Mouse (Mus musculus) left cerebral cortex, adult 18-20 months (tissue): ENCODE results near the gene Clpb. TPM values are rescaled to one million over a fixed set of nuclear protein-coding genes. Genes with fewer than 3 reads are reported as not detected.
A peak's percentile ranks its signal among the peaks of the same experiment; 100 is the strongest.

ENCODE experiments used
- DNase-seq, 2 experiments: peaks; one replicate each; pipeline ENCODE4 v3.0.0; 2021 to 2022; ENCODE audit warnings: low spot score in 2 of 2, mixed read lengths in 1 of 2
- total RNA-seq, 2 experiments: library from RNA; stranded (reverse); gene quantifications; 2 replicates each; pipeline ENCODE4 v1.2.3; 2021

The Clpb gene
- total RNA-seq, 2 experiments from 2014 or later = 55.8 to 57.3 TPM

DNA sequence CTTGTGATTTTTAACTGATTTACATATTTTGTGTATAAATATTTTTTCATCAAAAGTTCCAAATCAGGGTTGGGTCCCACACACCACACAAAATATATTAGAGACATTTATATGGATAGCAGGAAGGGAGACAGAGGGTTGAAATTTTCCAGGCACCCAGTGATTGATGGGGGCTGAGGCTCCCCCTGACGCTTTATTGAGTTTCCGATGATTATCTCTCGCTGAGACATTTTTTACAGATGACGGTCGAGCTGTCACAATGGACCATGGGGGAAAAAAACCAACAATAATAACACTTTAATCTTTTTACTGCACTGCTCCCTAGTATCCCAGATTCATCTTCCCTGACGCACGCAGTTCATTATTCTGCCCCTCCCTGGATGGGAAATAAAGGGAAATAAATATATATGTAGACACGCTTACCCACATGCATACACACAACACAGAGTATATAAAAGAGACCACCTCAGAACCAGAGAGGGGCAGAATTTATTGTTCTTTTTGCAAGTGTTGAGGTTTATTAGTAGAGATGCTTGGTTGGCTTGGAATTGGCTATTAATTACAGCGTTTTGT lies 50.5 kb downstream of the Clpb start:
- DNase-seq = no peak

GRCm38 (mm10) chr7:101715041-101715551 lies 51.7 kb downstream of the Clpb start:
- DNase-seq = no peak

- no peak for DNase-seq
Measured at GRCm38 (mm10) chr7:101720356-101720755, 56.9 kb downstream of the Clpb start.

GRCm38 (mm10) chr7:101725081-101725480 lies 61.6 kb downstream of the Clpb start:
- no peak for DNase-seq

- no peak for DNase-seq
Measured at GRCm38 (mm10) chr7:101726980-101727379, 63.5 kb downstream of the Clpb start.

DNA sequence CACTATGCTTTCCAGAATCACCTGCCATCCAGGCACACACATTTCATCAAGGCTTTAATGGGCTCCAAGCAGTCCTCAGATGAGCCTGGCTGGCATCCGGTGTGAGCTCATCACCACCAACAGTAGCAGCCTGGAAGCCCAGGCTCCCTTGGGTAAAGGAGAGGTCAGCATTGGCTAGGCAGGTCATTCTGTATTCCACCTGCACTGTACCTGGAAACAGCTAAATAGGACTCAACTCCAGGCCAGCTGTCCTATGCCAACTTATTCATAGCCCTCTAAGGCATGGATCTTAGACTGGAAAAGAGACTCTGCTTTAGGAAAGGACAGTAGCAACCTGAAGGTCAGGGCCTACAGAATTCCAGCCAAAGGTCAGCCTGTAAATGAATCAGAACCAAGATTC lies 68.7 kb downstream of the Clpb start:
- DNase-seq = no peak

- DNase-seq = no peak
Measured at GRCm38 (mm10) chr7:101733042-101733441, 69.6 kb downstream of the Clpb start.

DNA sequence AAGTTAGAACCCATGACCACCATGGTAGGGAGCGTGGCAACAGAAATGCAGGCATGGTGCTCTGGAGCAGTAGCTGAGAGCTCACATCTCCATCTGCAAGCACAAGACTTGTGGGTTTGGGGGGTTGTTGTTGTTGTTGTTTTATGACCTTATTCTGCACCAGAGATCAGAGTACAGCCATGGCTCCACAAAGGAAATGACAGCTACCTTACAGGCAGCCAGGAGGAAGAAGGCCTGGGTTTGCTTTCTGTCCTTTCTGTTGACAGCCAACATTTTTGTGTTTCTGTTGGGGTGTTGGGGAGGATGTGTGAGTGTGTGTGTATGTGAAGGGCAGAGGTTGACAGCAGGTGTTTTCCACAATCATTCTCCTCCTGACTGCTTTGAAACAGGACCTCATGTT lies 71.9 kb downstream of the Clpb start:
- DNase-seq = no peak

GRCm38 (mm10) chr7:101737735-101738134 lies 74.3 kb downstream of the Clpb start:
- no peak for DNase-seq

GRCm38 (mm10) chr7:101739602-101740001 lies 76.2 kb downstream of the Clpb start:
- DNase-seq = no peak

DNA sequence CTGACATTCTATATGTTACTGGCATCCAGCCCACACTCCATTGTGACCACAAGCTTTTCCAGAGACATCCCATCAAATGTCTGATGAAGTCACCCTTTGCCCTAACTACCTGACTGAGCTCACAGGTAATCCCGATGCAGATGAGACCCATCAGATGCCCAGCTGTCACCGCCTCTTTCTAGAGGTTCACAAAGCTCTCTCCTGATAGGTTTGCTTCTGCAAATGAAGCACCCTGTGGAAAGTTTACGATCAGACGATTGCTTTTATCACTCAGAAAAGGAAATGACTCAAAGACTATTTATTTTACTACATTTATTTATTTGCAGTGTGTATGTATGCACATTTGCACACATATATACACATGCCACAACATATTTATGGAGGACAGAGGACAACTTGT lies 80.1 kb downstream of the Clpb start:
- no peak for DNase-seq

DNA sequence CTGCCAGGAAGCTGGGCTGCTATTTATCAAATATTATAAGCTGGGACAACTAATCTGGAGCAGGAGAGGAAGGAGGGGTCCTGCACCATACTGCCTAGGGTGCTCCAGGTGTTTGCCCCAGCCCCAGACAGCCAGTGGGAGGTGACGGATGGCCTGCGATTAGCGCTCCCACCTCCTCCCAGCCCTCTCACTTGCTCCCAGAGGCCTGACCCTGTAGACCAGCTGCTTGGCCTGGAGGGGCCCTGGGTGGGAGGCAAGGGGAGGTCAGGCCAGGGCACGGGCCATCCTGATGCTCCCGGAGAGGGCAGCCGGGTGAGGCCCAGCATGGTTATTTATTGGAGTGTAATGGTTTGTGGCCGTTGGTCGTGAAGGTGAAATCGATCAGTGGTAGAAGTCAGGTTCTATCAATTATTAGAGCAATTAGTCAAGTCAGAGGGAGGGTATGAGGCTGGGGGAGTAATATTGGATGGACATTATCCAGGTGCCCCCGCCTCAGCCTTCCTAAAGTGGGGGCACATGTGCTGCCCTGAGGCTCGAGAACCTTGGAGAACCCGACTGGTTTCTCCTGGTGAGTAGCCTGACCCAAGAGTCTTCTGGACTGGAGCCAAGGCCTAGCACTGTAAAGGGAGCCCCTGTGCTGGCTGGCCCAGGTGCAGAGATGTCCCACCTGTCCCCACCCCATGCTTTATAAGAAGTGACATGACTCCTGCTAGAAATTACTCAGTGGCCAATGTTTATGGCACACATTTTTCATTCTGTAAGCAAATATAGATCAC lies 83.3 kb downstream of the Clpb start:
- DNase-seq = no peak

DNA sequence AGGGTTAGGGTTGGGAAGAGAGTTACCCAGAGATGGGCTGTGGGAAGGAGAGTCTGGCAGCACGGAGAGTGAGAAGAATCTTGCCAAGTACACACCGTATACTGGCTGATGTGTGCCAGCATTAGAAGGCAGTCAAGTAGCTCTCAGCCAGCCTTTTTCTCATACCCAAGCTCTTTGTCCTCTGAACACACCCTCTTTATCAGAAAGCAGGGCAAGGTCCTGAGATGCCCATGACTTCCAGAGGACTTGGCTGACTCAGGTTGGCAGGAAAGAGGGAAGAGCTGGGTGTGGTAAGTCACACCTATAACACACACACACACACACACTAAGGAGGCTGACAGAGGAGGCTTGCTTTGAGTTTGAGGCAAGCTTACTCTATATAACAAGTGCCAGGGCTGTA lies 86.8 kb downstream of the Clpb start:
- DNase-seq = no peak

DNA sequence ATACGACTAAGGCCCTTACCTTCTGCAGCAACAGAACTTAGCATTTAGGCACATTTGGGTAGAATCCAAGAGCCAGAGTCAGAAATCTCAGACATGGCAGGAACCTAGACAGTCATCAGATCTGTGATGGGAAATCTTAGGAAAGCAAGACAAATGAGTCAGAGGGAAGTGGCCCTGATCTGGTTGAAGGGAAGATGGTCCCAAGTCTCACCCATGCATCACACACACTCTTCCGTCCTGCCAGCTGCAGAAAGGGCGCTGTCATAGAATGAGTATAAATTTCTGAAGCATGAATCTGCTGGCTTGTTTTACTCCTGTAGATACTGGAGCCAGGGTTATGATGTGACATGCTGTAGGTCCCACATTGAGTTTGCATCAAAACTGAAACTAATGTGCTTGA lies 88.9 kb downstream of the Clpb start:
- DNase-seq = no peak

DNA sequence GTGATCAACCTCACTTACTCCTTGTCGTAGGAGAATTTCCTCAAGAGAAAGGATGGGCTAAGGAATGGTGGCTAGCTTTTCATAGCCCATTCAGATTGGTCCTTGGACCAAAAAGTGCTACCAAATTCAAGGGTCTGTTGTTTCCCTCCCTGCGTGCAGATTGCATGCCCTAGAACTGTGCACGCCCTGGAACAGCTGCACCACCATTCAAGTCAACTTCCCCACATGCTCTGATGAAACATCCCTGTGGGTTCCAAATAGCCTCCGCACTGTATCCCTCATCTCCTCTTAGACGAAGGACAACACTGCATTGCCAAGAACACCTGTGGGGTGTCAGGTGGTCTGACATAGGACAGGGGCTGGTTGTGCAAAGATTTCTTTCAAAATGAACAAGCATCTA lies 90.1 kb downstream of the Clpb start:
- DNase-seq = no peak

- no peak for DNase-seq
Measured at GRCm38 (mm10) chr7:101754416-101754815, 91.0 kb downstream of the Clpb start.

- DNase-seq = no peak
Measured at GRCm38 (mm10) chr7:101755301-101755700, 91.9 kb downstream of the Clpb start.

DNA sequence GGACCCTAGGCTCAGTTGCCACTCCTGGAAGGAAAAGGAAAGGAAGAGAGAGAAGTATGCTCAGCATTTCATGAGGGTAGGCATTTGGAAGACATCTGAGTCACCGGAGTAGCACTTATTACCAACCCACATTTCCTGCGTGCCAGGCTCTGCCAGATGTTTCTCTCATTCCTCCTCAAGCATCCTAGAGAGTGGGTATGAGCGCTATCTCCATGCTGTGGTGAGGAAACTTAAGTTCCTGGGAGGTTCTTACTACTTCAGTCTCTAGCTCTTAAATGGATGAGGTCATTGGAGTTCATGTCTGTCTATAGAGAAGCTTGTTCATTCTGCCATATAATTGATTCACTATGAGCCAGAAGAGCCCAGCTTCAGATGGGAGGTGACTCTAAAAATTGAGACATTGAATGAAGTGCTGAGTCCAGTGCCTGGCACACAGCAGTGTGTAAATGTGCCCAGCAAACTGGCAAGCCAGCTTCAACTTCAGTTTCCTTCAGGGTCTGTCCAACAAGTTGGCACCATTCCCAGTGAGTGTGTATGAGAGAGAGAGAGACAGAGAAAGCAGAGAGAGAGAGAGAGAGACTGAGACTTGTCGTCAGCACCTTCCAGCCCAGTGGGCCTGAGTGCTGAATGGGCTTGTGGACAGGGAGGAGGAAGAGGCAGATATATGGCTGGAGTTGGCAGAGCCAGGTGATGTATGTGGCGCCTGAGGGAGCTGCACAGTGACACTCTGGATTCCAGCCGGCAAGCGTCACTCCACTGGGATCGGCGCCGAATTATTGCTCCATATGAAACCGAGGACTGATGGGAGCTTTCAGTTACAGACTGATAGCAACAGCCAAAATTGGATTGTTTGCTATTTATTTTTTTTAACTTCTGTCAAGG lies 98.7 kb downstream of the Clpb start:
- DNase-seq = no peak

DNA sequence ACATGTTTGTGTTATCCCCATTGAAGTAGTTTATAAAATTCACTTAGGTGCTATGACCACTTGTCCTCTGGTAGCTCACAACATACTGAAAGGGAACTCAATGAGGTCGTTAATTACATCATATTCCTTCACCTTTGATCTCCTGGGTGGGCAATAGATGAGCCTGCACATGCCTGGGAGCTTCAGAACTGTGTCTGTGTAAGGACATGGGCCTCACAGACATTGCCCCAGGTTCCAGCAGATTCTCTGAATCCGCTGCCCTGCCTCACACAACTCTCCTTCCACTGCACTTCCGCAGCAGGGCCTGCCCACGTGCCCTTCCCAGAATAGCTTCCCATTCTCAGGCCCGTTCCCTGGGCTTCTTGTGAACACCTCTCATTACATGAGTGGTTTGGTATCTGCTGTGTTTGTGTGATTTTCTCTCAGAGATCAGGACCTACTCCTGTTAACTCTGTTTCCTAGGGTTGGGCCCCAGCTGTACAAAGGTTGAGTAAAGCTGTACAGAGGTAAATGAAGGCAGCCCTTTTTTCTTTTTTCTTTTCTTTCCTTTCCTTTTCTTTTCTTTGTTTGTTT lies 104.0 kb downstream of the Clpb start:
- DNase-seq = peak; percentile 34 to 54

DNA sequence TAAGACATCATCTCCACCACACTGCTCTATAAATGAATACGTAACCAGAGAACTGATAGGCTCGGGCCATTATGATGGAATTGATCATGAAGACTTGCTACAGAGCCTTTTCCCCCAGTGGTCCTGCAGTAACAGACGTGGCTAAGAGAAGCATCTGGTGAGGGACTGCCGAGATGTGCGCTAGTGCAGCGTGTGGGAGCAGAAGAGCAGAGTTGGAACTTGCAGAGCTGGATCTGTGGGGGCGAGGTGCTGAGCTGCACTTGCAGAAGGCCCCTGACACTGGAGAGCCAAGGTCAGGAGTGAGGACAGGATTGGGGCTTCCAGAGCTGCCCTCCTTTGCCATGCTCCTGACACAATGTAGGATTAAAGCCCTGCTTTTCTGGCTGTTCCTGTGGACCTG lies 106.6 kb downstream of the Clpb start:
- peak in 1 of 2 experiments; percentile 62 for DNase-seq

GRCm38 (mm10) chr7:101771604-101772003 lies 108.2 kb downstream of the Clpb start:
- no peak for DNase-seq
